Mouse (Mus musculus) heart, embryonic 16.5 days (tissue): ENCODE measurements around the gene Cox7b. TPM values are rescaled to one million over a fixed set of nuclear protein-coding genes. Genes with fewer than 3 reads are reported as not detected.
"Not testable (repeated sequence)": the region's sequence is repeated elsewhere in the genome, so short reads cannot be mapped to it uniquely, and the experiment has no call there.

Experiments
- ATAC-seq: fragments of 200-750 bp; cut with Nextera tagmentation; replicated peaks from 2 replicates; pipeline ENCODE4 v1.8.0; 2017; ENCODE audit warnings: moderate number of reproducible peaks; ENCODE audit not compliant: insufficient read depth, low FRiP score; ENCODE audit errors: extremely low read depth
- H3K27ac ChIP-seq: fragments of 300-500 bp; sonication (generic); 2 replicates; pipeline ENCODE4 v1.5.1; 2014; ENCODE audit warnings: mild to moderate bottlenecking, low read length, control low read depth, moderate library complexity
- H3K27me3 ChIP-seq: fragments of 300-500 bp; sonication (generic); 2 replicates; pipeline ENCODE4 v1.6.1; 2014; ENCODE audit warnings: low read length, mixed read lengths; ENCODE audit not compliant: control insufficient read depth, insufficient read depth
- H3K36me3 ChIP-seq: fragments of 300-500 bp; sonication (generic); 2 replicates; pipeline ENCODE4 v1.6.1; 2014; ENCODE audit not compliant: control insufficient read depth, insufficient read depth
- H3K4me1 ChIP-seq: fragments of 300-500 bp; sonication (generic); 2 replicates; pipeline ENCODE4 v1.6.1; 2014; ENCODE audit warnings: low read length, mixed read lengths; ENCODE audit not compliant: control insufficient read depth, insufficient read depth
- H3K4me2 ChIP-seq: fragments of 300-500 bp; sonication (generic); 2 replicates; pipeline ENCODE4 v1.6.1; 2014; ENCODE audit warnings: low read depth, mild to moderate bottlenecking, control low read depth, low read length
- H3K4me3 ChIP-seq: fragments of 300-500 bp; sonication (generic); 2 replicates; pipeline ENCODE4 v1.5.1; 2014; ENCODE audit warnings: mild to moderate bottlenecking, control low read depth, low read length
- H3K9ac ChIP-seq: fragments of 300-500 bp; sonication (generic); 2 replicates; pipeline ENCODE4 v1.6.1; 2014; ENCODE audit warnings: low read length, control low read depth
- H3K9me3 ChIP-seq: fragments of 300-500 bp; sonication (generic); replicated peaks from 2 replicates; pipeline ENCODE4 v1.6.1; 2016; ENCODE audit warnings: low read length; ENCODE audit not compliant: control insufficient read depth
- WGBS: fragments of 180-500 bp; shearing (Covaris S2); extraction: QIAGEN DNeasy Blood & Tissue Kit; methylation state at CpG from one replicate; pipeline ENCODE4 v1.1.7; 2014; 5-methylcytosine and 5-hydroxymethylcytosine counted together
- polyA plus RNA-seq: library from polyadenylated mRNA; unstranded; fragments of >200 nt; fragmentation: Nextera tagmentation; extraction: Ambion mirVana; gene quantifications from 2 replicates; pipeline ENCODE4 v1.2.1, GENCODE M21; 2015

Gene Cox7b
- polyA plus RNA-seq, result 884 and 895 TPM in 2 replicates

DNA sequence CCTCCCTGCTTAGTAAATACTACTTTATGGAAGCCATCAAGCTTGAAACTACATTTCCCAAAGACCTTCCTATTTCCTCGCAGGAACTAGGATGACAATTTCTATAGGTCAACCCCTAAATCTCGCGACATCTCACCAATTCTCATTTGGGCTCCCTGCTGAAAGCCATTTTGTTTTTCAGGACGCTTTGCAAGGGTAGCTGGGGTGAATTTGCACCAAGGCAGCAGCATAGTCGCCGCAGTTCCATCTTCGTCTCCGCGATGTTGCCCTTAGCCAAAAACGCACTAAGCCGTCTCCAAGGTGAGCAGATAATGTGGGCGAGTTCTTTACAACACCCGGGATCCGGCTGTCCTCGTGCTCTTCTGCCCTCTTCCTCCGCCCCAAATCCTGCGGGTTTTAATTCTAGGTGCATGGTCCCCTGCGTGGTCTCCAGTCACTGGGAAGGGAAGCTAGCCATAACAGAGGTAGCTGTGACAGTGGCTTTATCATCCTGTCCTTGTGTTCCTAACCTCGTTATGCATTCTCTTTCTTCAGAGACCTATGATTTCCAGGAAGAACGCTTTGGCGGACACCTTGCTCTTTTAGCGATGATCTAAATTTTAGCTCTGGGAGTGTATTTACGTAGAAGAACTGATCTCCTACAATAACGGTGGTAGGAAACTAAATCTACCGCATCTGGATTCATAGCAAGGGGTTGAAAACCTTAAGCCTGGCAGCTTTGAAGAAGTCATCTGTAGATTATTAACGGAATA lies at the start of gene Cox7b:
Gene Cox7b (plus strand): TSS at position 130 of the 752 bp plus-strand sequence.
- Histone ChIP-seq H3K27ac (peak within 1 kb of the TSS; percentile 92), H3K4me3 (peak within 1 kb of the TSS; percentile 73), H3K9me3 (no peaks in the 10 kb centered on the region), H3K4me1 (peaks cover 6% of the 10 kb centered on the region), H3K9ac (peak within 1 kb of the TSS; percentile 82), H3K36me3 (0 out of 2 replicates have a peak, but pooled peaks cover 2% of the 10 kb centered on the region), H3K27me3 (no peaks in the 10 kb centered on the region), H3K4me2 (peak within 1 kb of the TSS; percentile 53)
- 0 out of 2 replicates have a peak, but pooled peaks have one; percentile 15 for ATAC-seq
- WGBS, result 11% methylated on average over 26 of the region's 26 CpGs

DNA sequence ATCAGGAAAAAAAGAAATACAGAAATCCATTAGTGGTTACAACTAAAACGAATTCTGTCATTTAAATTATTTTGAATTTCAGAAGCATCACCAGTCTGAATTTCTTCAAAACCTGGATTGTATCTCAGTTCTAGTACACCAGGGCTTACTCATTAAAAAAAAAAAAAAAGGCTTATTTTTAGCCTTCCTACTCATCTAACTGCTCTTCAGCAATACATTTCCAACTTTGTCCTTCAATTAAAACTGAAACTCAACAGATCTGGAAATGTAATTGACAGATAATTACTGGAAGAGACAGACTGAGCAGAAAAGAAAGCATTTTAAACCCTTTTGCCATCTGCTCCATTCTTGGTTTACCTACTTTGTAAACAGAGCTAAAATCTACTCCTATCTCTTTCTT lies 13.9 kb upstream of the Cox7b start:
- no peak for ATAC-seq
- H3K4me1 ChIP-seq, result no peaks in the 10 kb centered on the region
- no peak overlapping the region for H3K9ac ChIP-seq
- H3K27me3 ChIP-seq, result no peaks in the 10 kb centered on the region
- no peak overlapping the region for H3K4me2 ChIP-seq
- no peak overlapping the region for H3K27ac ChIP-seq
- 0 out of 2 replicates have a peak, but pooled peaks cover 4% of the 10 kb centered on the region for H3K36me3 ChIP-seq
- whole genome bisulfite sequencing, result 78% methylated on average over 1 of the region's 1 CpGs
- H3K9me3 ChIP-seq, result no peaks in the 10 kb centered on the region
- no peak overlapping the region for H3K4me3 ChIP-seq

DNA sequence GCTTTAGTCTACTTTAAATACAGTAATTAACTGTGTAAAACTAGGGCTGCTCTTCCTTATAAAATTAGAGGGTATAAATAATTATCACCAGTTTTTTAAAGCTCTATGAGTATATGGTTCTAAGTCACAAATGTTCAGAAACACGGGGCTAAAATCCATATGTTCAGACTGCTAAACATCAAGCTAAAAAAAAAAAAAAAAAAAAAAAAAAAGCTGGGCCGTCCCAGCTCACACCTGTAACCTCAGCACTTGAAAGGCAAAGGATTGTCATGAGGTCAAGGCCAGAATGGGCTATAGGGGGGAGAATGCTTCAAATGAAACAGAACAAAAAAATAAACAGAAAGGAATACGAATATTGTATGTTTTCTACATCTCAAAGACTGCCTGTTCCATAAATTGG lies 4.7 kb upstream of the Cox7b start:
- H3K9me3 ChIP-seq, result no peaks in the 10 kb centered on the region
- H3K4me3 ChIP-seq, result peak overlapping the region; percentile 60
- H3K27ac ChIP-seq, result peak overlapping the region; percentile 87
- WGBS, result 13% methylated on average over 3 of the region's 3 CpGs
- no peak for ATAC-seq
- H3K9ac ChIP-seq, result peak overlapping the region; percentile 77
- H3K4me1 ChIP-seq, result peaks cover 12% of the 10 kb centered on the region
- H3K36me3 ChIP-seq, result no peaks in the 10 kb centered on the region
- H3K27me3 ChIP-seq, result no peaks in the 10 kb centered on the region
- H3K4me2 ChIP-seq, result peak overlapping the region; percentile 61

DNA sequence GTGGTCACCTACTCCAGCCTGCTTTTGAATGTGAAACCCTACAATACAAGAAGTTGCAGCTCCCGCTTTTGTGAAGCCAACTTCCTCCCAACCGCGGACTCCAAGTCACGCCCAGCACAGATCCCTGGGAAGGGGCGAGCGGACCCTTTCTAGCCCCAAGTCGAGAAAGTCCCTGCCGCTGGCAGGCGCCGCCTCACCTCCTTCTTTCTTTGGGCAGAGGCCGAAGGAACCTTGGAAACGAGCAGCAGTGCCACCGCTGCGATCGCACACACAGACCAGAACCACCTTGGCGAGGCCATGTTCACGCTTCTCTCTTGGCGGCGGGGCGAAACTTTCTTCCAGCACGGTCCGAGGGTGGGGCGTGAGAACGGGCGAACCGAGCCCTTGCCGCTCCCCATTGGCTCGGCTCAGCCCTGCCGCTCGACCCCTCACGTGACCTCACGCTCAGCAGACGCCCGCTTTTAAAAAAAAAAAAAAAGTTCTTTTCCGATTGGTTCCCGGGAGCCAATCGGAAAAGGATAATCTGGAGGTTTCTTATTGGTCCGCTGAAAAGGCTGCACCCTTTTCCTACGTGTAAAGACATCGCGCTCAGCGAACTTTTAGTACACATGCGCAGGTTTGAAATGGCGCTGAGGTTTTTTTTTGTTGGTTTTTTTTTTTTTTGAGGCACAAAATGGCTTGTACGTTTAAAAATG lies 3.9 kb upstream of the Cox7b start, which contains the start of gene Magt1:
Gene Magt1 (minus strand): TSS at position 442 of the 695 bp plus-strand sequence.
- Histone ChIP-seq H3K36me3 (no peaks in the 10 kb centered on the region), H3K4me1 (peaks cover 12% of the 10 kb centered on the region), H3K9ac (peak within 1 kb of the TSS; percentile 77), H3K4me2 (peak within 1 kb of the TSS; percentile 63), H3K27me3 (no peaks in the 10 kb centered on the region), H3K4me3 (peak within 1 kb of the TSS; percentile 60), H3K27ac (peak within 1 kb of the TSS; percentile 88), H3K9me3 (no peaks in the 10 kb centered on the region)
- 13% methylated on average over 42 of the region's 45 CpGs for WGBS
- peak; percentile 94 for ATAC-seq

DNA sequence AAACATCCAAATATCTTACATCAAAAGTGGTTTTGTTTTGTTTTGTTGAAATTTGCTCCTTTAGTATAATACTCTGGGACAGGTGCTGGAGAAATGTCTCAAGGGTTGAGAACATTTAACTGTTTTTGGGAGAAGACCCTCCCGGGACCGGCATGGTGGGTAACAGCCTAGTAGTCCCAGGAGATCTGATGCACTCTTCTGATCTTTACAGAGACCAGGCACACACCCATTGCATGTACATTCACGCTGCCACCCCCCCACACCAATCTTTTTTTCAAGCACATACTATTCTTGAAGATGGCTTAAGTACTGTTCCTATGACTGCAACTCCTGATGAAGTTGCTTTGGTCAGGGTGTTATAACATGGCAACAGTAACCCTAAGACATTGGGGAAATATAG lies 2.9 kb upstream of the Cox7b start:
- Histone ChIP-seq H3K27me3 (no peaks in the 10 kb centered on the region), H3K27ac (peak overlapping the region; percentile 88), H3K4me3 (peak overlapping the region; percentile 38), H3K4me2 (peak overlapping the region; percentile 63), H3K36me3 (no peaks in the 10 kb centered on the region), H3K4me1 (peaks cover 12% of the 10 kb centered on the region), H3K9me3 (no peaks in the 10 kb centered on the region), H3K9ac (peak overlapping the region; percentile 56; the same call in 1 of the 2 replicates)
- no peak for ATAC-seq
- 72% methylated on average over 3 of the region's 3 CpGs for WGBS

DNA sequence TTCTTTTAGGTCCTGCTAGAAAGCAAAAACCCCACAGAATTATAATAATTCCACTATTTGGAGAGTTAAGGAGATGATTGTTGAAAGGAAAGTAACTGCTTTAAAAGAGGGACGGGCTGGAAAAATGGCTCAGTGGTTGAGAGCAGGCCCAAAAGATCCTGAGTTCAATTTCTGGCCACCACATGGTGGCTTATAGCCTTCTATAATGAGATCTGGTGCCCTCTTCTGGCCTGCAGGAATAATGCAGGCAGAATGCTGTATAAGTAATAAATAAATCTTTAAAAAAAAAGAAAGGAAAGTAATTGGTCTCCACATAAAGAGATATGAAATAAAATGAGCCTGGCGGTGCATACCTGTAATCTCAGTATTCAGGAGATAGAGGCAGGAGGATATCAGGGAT lies 2.3 kb upstream of the Cox7b start:
- WGBS, result 28% methylated on average over 2 of the region's 2 CpGs
- no peak overlapping the region for H3K27ac ChIP-seq
- no peaks in the 10 kb centered on the region for H3K27me3 ChIP-seq
- H3K9ac ChIP-seq, result no peak overlapping the region
- H3K36me3 ChIP-seq, result no peaks in the 10 kb centered on the region
- H3K4me2 ChIP-seq, result no peak overlapping the region
- ATAC-seq, result no peak
- H3K4me1 ChIP-seq, result peaks cover 12% of the 10 kb centered on the region
- no peaks in the 10 kb centered on the region for H3K9me3 ChIP-seq
- no peak overlapping the region for H3K4me3 ChIP-seq

DNA sequence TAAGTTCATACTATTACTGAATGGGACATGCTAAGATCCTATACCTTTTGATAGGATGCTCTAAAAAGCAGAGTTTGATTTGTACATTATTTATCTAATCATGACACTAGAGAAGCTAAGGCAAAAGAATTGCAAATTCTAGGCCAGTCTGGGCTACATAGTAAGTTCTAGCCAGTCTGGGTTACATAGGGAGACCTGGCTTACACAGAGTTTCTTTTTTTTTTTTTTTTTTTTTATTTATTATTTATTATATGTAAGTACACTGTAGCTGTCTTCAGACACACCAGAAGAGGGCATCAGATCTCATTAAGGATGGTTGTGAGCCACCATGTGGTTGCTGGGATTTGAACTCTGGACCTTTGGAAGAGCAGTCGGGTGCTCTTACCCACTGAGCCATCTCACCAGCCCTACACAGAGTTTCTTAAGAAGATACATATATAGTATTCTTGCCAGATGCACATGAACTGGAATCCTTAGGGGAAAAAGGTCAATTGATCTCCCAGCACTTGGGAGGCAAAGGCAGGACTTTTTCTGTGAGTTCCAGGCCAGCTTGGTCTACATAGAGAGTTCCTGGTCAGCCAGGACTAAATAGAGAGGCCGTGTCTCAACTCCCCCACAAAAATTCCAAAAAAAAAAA lies 641 bp upstream of the Cox7b start:
- not testable (repeated sequence) for H3K36me3 ChIP-seq, H3K9ac ChIP-seq, H3K27ac ChIP-seq, H3K9me3 ChIP-seq, ATAC-seq, H3K4me3 ChIP-seq, H3K27me3 ChIP-seq
- peak overlapping the region; percentile 53 for H3K4me2 ChIP-seq
- H3K4me1 ChIP-seq, result peaks cover 10% of the 10 kb centered on the region
- WGBS, result 58% methylated on average over 2 of the region's 2 CpGs

DNA sequence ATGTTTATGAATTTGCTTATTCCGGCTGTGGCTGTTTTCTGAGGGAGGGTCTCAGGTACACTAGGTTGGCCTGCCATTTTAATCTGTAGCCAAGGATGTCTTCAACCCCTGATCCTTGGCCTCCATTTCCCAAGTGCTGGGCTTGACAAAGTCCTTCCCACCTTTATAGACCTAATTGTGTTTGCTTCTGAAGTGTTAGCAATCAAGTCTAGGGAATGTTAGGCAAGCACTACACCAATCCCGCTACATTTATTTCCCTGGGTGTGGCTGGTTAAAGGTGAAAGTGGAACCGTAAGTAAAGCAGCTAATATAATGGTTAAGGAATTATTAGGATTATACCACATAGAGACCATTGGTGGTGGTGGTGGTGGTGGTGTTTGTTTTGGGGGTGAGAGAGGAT lies 1.6 kb downstream of the Cox7b start:
- Histone ChIP-seq H3K36me3 (peaks cover 7% of the 10 kb centered on the region; the same call in 1 of the 2 replicates), H3K27ac (no peak overlapping the region), H3K9me3 (no peaks in the 10 kb centered on the region), H3K27me3 (no peaks in the 10 kb centered on the region), H3K9ac (peak overlapping the region; percentile 82), H3K4me3 (peak overlapping the region; percentile 48), H3K4me2 (peak overlapping the region; percentile 60), H3K4me1 (peaks cover 6% of the 10 kb centered on the region)
- 78% methylated on average over 3 of the region's 3 CpGs for WGBS
- no peak for ATAC-seq
